Mouse (Mus musculus): Measurements from ENCODE around the gene Ankrd66. TPM values are rescaled to one million over a fixed set of nuclear protein-coding genes. Genes with fewer than 3 reads are reported as not detected.

Ankrd66 gene
- polyA plus RNA-seq, 1 experiment from 2014 or later: 0.60 TPM

GRCm38 (mm10) chr17:43573624-43574073 is 30.2 kb upstream of the Ankrd66 start:
- Histone ChIP-seq H3K4me3 (ENCODE audit: low read length) (no peak overlapping the region), H3K4me2 (replicated peaks; ENCODE audit: low read depth, low read length) (no peak overlapping the region), H3K4me1 (ENCODE audit: control insufficient read depth, insufficient read depth, low read length) (no peaks in the 10 kb centered on the region; the same call in 1 of the 2 replicates), H3K36me3 (ENCODE audit: control insufficient read depth, insufficient read depth, low read length) (no peaks in the 10 kb centered on the region), H3K9me3 (ENCODE audit: control insufficient read depth, low read length) (no peaks in the 10 kb centered on the region), H3K9ac (ENCODE audit: low read depth, low read length) (no peak overlapping the region), H3K27me3 (ENCODE audit: control insufficient read depth, insufficient read depth, low read length) (no peaks in the 10 kb centered on the region), H3K27ac (ENCODE audit: low read depth, low read length) (0 out of 2 replicates have a peak overlapping the region, but pooled peaks have one; percentile 30)
- WGBS: 38% methylated on average over 3 of the region's 3 CpGs
- no peak for ATAC-seq (ENCODE audit: low FRiP score, low TSS enrichment)

- H3K4me1 ChIP-seq (ENCODE audit: control insufficient read depth, insufficient read depth, low read length): no peaks in the 10 kb centered on the region; the same call in 1 of the 2 replicates
- H3K36me3 ChIP-seq (ENCODE audit: control insufficient read depth, insufficient read depth, low read length): no peaks in the 10 kb centered on the region
- H3K27me3 ChIP-seq (ENCODE audit: control insufficient read depth, insufficient read depth, low read length): no peaks in the 10 kb centered on the region
- peak overlapping the region; percentile 74 for H3K4me2 ChIP-seq (replicated peaks; ENCODE audit: low read depth, low read length)
- H3K9ac ChIP-seq (ENCODE audit: low read depth, low read length): no peak overlapping the region
- peak overlapping the region; percentile 52; the same call in 1 of the 2 replicates for H3K4me3 ChIP-seq (ENCODE audit: low read length)
- ATAC-seq (ENCODE audit: low FRiP score, low TSS enrichment): no peak
- no peak overlapping the region for H3K27ac ChIP-seq (ENCODE audit: low read depth, low read length)
- H3K9me3 ChIP-seq (ENCODE audit: control insufficient read depth, low read length): no peaks in the 10 kb centered on the region
- 53% methylated on average over 7 of the region's 7 CpGs for WGBS
These were observed 25.8 kb upstream of the Ankrd66 start for GRCm38 (mm10) chr17:43569287-43569686.

GRCm38 (mm10) chr17:43567992-43568888 is 24.8 kb upstream of the Ankrd66 start, which contains the start of gene Pla2g7:
Pla2g7 (plus strand) TSS chr17:43568098.
- Histone ChIP-seq H3K9me3 (ENCODE audit: control insufficient read depth, low read length) (no peaks in the 10 kb centered on the region), H3K4me2 (replicated peaks; ENCODE audit: low read depth, low read length) (peak within 1 kb of the TSS; percentile 74), H3K4me3 (ENCODE audit: low read length) (peak within 1 kb of the TSS; percentile 52), H3K4me1 (ENCODE audit: control insufficient read depth, insufficient read depth, low read length) (no peaks in the 10 kb centered on the region; the same call in 1 of the 2 replicates), H3K27ac (ENCODE audit: low read depth, low read length) (peak within 1 kb of the TSS; percentile 87), H3K36me3 (ENCODE audit: control insufficient read depth, insufficient read depth, low read length) (no peaks in the 10 kb centered on the region), H3K9ac (ENCODE audit: low read depth, low read length) (peak within 1 kb of the TSS; percentile 49), H3K27me3 (ENCODE audit: control insufficient read depth, insufficient read depth, low read length) (no peaks in the 10 kb centered on the region)
- under 1% methylated on average over 34 of the region's 34 CpGs for WGBS
- ATAC-seq (ENCODE audit: low FRiP score, low TSS enrichment): peak; percentile 98

GRCm38 (mm10) chr17:43567593-43567991 is 24.2 kb upstream of the Ankrd66 start:
- Histone ChIP-seq H3K36me3 (ENCODE audit: control insufficient read depth, insufficient read depth, low read length) (no peaks in the 10 kb centered on the region), H3K4me2 (replicated peaks; ENCODE audit: low read depth, low read length) (peak overlapping the region; percentile 74), H3K27me3 (ENCODE audit: control insufficient read depth, insufficient read depth, low read length) (no peaks in the 10 kb centered on the region), H3K27ac (ENCODE audit: low read depth, low read length) (peak overlapping the region; percentile 87), H3K4me1 (ENCODE audit: control insufficient read depth, insufficient read depth, low read length) (no peaks in the 10 kb centered on the region; the same call in 1 of the 2 replicates), H3K9me3 (ENCODE audit: control insufficient read depth, low read length) (no peaks in the 10 kb centered on the region), H3K4me3 (ENCODE audit: low read length) (peak overlapping the region; percentile 52), H3K9ac (ENCODE audit: low read depth, low read length) (peak overlapping the region; percentile 49)
- 10% methylated on average over 12 of the region's 12 CpGs for WGBS
- peak; percentile 8; the same call in 1 of the 2 replicates for ATAC-seq (ENCODE audit: low FRiP score, low TSS enrichment)

- 92% methylated on average over 7 of the region's 7 CpGs for WGBS
- no peak overlapping the region for H3K27ac ChIP-seq (ENCODE audit: low read depth, low read length)
- no peaks in the 10 kb centered on the region for H3K36me3 ChIP-seq (ENCODE audit: control insufficient read depth, insufficient read depth, low read length)
- H3K27me3 ChIP-seq (ENCODE audit: control insufficient read depth, insufficient read depth, low read length): no peaks in the 10 kb centered on the region
- H3K4me2 ChIP-seq (replicated peaks; ENCODE audit: low read depth, low read length): no peak overlapping the region
- H3K4me1 ChIP-seq (ENCODE audit: control insufficient read depth, insufficient read depth, low read length): no peaks in the 10 kb centered on the region
- H3K9ac ChIP-seq (ENCODE audit: low read depth, low read length): no peak overlapping the region
- no peaks in the 10 kb centered on the region for H3K9me3 ChIP-seq (ENCODE audit: control insufficient read depth, low read length)
- H3K4me3 ChIP-seq (ENCODE audit: low read length): no peak overlapping the region
- ATAC-seq (ENCODE audit: low FRiP score, low TSS enrichment): no peak
These were observed 20.0 kb upstream of the Ankrd66 start for GRCm38 (mm10) chr17:43563192-43563987.

GRCm38 (mm10) chr17:43558678-43559077 is 15.2 kb upstream of the Ankrd66 start:
- WGBS: 86% methylated on average over 3 of the region's 3 CpGs

GRCm38 (mm10) chr17:43557541-43558090 is 14.2 kb upstream of the Ankrd66 start:
- peak overlapping the region; percentile 12; the same call in 1 of the 2 replicates for H3K27ac ChIP-seq (ENCODE audit: low read depth, low read length)
- H3K4me3 ChIP-seq (ENCODE audit: low read length): no peak overlapping the region
- 0 out of 2 replicates have a peak, but pooled peaks cover 2% of the 10 kb centered on the region for H3K4me1 ChIP-seq (ENCODE audit: control insufficient read depth, insufficient read depth, low read length)
- no peaks in the 10 kb centered on the region for H3K36me3 ChIP-seq (ENCODE audit: control insufficient read depth, insufficient read depth, low read length)
- no peaks in the 10 kb centered on the region for H3K9me3 ChIP-seq (ENCODE audit: control insufficient read depth, low read length)
- 26% methylated on average over 6 of the region's 6 CpGs for WGBS
- peak; percentile 96 for ATAC-seq (ENCODE audit: low FRiP score, low TSS enrichment)
- H3K4me2 ChIP-seq (replicated peaks; ENCODE audit: low read depth, low read length): no peak overlapping the region
- H3K9ac ChIP-seq (ENCODE audit: low read depth, low read length): no peak overlapping the region
- no peaks in the 10 kb centered on the region for H3K27me3 ChIP-seq (ENCODE audit: control insufficient read depth, insufficient read depth, low read length)

More at GRCm38 (mm10) chr17:43558678-43559077, 15.2 kb upstream of the Ankrd66 start:
- H3K27ac ChIP-seq (ENCODE audit: low read depth, low read length): no peak overlapping the region
- H3K4me1 ChIP-seq (ENCODE audit: control insufficient read depth, insufficient read depth, low read length): 0 out of 2 replicates have a peak, but pooled peaks cover 2% of the 10 kb centered on the region
- H3K9ac ChIP-seq (ENCODE audit: low read depth, low read length): no peak overlapping the region
- no peaks in the 10 kb centered on the region for H3K9me3 ChIP-seq (ENCODE audit: control insufficient read depth, low read length)
- no peak overlapping the region for H3K4me2 ChIP-seq (replicated peaks; ENCODE audit: low read depth, low read length)
- no peak for ATAC-seq (ENCODE audit: low FRiP score, low TSS enrichment)
- H3K27me3 ChIP-seq (ENCODE audit: control insufficient read depth, insufficient read depth, low read length): no peaks in the 10 kb centered on the region
- no peaks in the 10 kb centered on the region for H3K36me3 ChIP-seq (ENCODE audit: control insufficient read depth, insufficient read depth, low read length)
- H3K4me3 ChIP-seq (ENCODE audit: low read length): no peak overlapping the region

GRCm38 (mm10) chr17:43557104-43557503 is 13.7 kb upstream of the Ankrd66 start:
- H3K9ac ChIP-seq (ENCODE audit: low read depth, low read length): no peak overlapping the region
- H3K36me3 ChIP-seq (ENCODE audit: control insufficient read depth, insufficient read depth, low read length): no peaks in the 10 kb centered on the region
- H3K4me2 ChIP-seq (replicated peaks; ENCODE audit: low read depth, low read length): no peak overlapping the region
- H3K9me3 ChIP-seq (ENCODE audit: control insufficient read depth, low read length): no peaks in the 10 kb centered on the region
- no peak for ATAC-seq (ENCODE audit: low FRiP score, low TSS enrichment)
- 0 out of 2 replicates have a peak, but pooled peaks cover 2% of the 10 kb centered on the region for H3K4me1 ChIP-seq (ENCODE audit: control insufficient read depth, insufficient read depth, low read length)
- 0 out of 2 replicates have a peak overlapping the region, but pooled peaks have one; percentile 14 for H3K27ac ChIP-seq (ENCODE audit: low read depth, low read length)
- H3K27me3 ChIP-seq (ENCODE audit: control insufficient read depth, insufficient read depth, low read length): no peaks in the 10 kb centered on the region
- 57% methylated on average over 4 of the region's 4 CpGs for WGBS
- no peak overlapping the region for H3K4me3 ChIP-seq (ENCODE audit: low read length)

All from kidney, embryonic 14.5 days (tissue).